Mouse (Mus musculus): ENCODE results near the gene Zpbp2. TPM values are rescaled to one million over a fixed set of nuclear protein-coding genes. Genes with fewer than 3 reads are reported as not detected.

Zpbp2 gene
- total RNA-seq, 2 experiments from 2014 or later = not detected

DNA sequence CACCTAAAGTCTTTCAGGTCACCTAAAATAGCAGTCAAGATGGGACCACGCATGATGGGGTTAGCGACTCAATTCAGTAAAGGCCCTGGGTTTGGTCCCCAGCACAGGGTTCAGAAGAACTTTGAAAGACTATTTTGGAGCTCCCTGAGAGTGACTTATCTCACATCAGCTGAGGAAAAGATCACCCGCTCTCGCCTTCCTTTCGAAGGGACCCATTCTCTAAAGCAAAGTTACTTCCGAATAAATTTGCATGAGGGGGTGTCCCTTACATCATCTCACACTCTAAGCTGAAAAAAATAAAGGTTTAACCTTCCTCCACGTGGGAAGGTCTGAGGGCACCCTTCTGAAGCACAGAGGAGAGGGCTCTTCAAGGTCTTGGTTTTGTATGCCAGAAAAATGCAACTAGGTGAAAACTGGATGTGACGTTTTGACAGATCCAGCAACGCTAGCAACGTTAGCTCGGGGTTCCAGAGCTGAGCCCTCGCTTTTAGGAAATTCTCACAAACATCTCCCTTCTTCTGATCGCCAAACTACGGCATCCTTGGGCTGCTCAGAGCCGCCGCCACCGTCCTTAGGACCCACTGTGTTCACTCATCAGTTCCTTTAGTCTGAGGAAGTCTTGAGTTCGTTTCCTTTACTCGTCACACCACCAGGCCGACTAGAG, 454 bp upstream of the Zpbp2 start:
- intact Hi-C loops (cut with DNase I) = no loop called here
- DNase-seq = no peak

DNA sequence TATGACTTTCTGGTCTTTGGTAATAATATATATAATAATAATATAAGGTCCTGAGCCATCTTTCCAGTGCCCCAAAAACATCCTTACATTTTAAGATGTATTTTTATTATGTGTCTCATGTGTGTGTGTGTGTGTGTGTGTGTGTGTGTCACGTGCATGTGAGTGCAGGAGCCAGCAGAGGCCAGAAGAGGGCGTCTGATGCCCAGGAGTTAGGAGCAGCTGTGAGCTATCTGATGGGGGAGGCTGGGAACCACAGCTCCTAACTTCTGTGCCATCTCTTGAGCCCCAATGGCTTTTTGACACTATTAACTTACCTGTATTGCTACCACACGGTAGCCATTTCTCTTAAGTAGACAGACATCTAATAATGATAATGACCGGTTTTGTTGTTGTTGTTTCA, 3.1 kb downstream of the Zpbp2 start:
- no peak for DNase-seq
- intact Hi-C loops (cut with DNase I) = no loop called here

DNA sequence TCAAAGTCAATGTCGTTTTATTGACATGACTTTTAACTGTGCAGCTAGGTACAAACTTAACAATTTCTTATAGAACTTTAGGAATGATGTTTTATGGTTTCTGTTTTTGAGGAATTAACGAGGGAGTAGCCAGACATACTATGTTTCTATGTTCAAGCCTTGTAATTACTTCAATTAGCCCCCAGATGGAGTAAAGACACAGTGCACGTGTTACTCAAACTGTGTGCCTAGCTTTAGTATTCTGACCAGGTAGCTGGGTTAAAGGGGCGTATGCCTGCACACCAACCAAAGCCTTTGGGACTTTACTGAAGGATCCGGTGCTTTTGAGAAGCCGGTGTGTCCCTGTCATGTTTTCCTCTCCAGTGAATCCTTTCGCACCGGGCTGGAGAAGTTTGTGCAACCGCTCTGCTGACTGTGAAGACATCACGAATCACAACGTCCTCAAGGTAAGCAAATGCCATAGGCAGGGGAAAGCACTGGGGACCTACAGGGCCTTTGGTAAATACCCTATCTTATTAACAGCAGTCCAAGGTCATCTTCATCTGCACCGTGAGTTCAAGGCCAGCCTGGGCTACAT, 4.3 kb downstream of the Zpbp2 start:
- intact Hi-C loops (cut with DNase I) = no loop called here
- DNase-seq = no peak

DNA sequence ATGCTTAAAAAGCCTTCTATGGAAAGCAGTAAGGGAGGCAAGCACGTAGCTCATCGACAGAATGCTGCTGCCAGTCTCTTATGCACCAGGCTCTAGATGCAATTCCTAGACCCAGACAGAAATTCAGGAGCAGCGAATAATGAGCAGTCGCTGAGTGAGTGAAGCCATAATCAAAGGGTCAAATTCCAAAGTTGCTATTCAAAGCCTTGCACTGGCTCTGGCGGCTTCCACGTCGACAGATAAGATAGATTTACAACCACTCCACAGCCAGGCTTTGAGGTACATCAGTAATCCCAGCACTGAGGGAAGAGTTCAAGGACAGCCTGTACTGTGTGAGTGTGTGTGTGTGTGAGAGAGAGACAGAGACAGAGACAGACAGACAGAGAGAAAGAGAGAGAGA, 10.0 kb downstream of the Zpbp2 start:
- no peak for DNase-seq
- intact Hi-C loops (cut with DNase I) = no loop called here

DNA sequence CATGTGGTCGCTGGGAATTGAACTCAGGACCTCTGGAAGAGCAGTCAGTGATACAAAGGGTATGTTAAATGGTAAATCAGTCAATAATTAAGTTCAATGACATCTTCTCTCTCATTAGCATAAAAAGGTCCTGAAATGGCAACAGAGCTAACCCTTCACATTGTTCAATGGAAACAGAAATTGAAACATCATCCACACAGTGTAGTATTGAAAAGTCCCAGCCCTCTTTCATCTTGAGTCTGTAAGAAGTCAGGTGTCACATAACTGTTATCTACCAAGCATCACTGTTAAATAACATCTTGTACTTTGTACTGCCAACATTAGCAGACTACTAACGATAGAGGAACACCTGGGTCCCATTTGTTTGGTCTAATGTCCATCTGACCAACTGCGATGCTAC, 12.1 kb downstream of the Zpbp2 start:
- DNase-seq = no peak
- intact Hi-C loops (cut with DNase I) = no loop called here

DNA sequence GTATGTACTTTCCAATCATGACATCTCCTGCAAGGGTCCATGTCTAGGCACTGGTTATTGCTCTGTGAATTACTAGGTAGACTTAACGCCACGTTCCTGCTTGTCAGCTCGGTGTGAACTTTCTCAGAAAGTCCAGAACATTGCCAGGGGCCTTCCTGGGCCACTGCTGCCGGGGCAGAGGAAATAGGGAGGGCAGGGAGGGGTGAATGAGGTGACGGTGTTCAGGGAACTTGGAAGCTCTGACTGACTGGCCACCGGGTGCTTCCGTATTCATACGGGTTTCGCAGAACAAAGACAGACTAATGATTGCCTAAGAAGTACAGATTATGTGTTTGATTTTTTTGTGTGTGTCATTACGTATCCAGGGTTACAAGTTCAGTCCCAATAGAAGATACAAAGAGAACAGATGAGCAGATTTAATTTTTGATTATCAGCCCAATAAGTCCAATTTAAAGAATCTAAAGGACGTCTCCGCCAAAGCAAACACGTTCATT, 13.1 kb downstream of the Zpbp2 start:
- intact Hi-C loops (cut with DNase I) = no loop called here
- DNase-seq = no peak

DNA sequence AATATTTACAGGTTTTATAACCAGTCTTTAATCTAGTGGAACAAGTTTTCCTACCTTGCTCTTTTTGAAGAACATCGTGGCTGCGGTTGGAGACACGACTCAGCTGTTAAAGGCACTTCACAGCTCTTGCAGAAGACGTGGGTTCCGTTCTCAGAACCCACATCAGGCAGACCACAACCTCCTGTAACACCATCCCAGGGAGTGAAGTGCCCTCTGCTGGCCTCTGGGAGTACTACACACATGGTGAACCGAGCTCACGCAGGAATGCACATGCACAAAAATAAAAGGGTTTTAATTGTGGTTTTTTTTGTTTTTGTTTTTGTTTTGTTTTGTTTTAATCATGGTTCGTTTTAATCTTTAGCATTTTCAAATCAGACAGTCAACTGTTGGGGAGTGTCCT, 17.4 kb downstream of the Zpbp2 start:
- no peak for DNase-seq
- intact Hi-C loops (cut with DNase I) = no loop called here

DNA sequence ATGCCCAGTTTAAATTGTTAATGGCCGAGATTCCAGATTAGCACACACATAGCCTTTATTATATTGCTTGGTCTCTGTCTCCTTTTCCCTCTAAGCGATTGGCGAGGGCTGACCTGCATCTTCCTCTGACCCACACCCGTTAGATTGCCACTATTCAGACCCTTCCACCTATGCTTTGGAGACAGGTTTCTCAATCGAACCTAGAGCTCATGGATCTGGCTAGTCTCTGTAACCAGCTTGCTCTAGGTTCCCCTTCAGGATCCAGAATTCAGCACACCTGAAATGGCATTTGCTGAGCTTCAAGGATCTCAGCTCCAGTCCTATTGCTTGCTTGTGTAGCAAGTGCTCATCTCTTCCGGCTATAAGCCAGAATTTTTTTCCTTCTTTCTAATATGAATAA, 18.6 kb downstream of the Zpbp2 start:
- intact Hi-C loops (cut with DNase I) = no loop called here
- no peak for DNase-seq

DNA sequence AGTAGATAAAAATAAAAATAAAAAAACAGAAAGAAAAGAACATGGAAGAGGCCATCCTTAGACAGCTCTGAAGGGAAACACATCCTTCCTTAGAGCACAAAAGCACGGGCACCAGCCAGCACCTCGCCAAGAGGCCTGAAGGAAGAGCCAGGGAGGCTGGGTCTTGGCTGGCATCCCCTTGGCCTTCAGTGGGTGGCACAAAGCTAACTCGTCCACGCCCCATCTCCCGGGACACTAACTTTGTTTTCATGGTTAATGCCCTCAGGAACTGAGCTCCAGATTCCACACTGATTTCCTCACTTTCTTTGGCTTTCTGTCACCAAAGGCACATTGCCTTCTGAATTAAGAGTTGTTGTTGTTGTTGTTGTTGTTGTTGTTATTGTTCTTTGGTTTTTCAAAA, 26.9 kb downstream of the Zpbp2 start:
- intact Hi-C loops (cut with DNase I) = no loop called here
- no peak for DNase-seq

DNA sequence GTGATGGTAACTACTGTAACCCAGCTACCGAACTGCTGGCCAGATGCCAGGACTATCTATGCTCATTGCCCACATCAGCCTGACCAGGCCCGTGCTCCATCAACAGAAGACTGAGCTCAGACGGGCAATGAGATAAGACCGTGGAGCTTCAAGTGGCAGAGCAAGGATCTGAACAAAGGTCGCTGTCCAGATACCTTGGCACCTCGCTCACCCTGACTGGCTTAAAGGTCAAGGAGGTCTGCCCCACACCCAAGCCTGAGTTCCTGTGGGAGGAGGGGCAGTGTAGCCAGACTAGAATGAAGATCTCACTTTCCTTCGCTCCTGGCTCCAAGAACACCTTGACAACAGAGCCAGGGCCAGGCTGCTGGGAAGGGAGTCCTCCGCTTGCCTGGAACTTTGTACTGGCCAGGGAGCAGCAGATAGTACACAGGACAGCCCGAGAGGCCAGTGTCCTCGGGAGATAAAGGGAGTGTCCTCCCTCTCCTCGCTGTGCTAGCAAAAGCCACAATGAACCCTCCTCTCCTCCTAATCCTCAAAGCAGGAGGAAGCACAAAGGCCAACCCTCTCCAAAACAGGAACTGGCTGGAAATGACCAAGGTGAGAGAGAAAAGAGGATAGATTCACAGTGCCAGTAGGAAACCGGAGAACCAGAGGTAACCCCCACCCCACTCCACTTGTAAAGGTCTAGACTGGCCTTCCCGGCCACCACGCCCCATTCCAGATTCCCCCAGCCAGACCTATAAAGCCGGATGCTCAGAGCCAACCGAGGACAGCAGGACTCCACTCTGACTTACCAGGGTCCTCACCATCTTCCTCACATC, 29.6 kb downstream of the Zpbp2 start:
- no peak for DNase-seq
- intact Hi-C loops (cut with DNase I) = no loop called here

DNA sequence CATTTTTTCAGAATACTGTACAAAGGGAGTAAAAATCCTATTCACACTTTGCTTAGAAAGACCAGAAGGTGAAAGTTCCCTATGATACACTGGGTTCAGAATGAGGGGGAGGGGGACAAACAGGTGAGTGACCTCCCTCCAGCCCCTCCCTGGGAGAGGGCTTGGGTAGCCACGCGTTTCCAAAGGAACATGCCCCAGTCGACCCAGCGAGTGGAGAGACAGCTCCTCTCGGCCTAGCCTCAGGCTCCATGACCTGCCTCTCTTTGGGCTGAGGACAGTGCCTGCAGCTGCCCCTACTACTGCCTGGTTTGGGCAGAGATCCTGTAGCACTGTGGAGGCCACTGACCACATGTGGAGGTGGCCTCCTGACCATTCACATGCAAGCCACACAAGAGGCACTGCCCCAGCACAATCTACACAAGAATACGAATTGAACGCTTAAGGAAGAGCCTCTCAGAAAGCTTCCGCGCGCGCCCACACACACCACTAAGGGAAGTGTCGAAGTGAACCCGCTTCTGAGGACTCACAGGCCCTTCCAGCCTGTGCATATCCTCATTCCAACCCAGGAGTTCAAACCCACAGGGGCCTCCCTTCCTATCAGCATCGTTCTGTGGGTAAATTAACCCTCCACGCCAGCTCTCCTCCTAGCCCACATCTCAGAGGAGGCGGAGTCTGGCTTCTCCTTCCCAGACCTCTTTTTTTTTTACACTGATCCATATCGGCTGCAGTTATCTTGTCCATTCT, 30.6 kb downstream of the Zpbp2 start:
- DNase-seq = no peak
- intact Hi-C loops (cut with DNase I) = no loop called here

DNA sequence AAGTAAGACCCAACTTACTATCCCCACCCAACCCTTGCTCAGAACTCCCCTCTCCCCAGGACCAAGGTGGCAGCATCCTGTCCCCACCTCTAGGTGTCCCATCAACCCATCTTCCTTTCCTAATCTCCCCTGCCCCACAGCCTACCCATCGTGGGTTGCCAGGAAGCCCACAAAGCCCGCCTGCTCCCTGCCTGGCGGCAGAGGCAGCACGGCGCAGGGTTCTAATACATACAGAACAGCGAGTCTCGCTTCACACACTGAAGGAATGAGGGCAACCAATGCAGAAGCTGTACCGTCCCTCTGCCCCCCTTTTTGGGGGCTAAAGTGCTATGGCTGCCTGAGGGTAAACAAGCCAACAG, 31.1 kb downstream of the Zpbp2 start:
- DNase-seq = no peak
- intact Hi-C loops (cut with DNase I) = no loop called here

DNA sequence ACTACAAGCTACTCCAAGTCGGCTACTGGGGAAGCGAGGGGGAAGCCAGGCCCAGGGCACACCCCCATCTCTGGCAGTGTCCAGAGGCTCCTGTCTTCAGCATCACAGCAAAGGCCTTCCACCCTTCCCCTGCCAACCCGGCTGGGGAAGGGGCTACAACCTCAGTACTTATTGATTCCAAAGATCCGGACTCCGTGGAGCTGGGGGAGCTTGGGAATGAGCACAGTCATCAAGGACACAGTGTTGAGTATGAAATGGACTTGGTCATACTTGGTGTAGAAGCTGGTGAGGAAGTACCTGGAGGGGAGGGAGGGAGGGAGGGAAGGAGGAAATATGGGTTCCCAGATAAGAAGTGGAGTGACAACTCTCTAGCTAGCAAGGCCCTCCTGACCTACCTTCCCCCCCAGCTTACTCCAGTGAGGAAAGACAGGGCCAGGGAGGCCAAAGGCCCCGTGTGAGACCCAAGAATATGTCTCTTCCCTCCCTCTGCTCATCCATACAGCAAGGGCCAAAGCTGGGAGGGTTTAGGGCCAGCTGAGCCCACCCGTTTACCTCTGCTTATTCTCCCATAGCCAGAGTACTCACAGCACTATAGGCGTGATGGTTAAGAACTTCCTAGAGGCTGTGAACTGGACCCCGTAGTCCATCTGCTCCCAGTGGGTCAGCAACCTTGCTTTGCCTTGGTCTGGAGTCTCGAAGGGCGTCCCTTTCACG, 31.8 kb downstream of the Zpbp2 start:
- no peak for DNase-seq
- intact Hi-C loops (cut with DNase I) = no loop called here

DNA sequence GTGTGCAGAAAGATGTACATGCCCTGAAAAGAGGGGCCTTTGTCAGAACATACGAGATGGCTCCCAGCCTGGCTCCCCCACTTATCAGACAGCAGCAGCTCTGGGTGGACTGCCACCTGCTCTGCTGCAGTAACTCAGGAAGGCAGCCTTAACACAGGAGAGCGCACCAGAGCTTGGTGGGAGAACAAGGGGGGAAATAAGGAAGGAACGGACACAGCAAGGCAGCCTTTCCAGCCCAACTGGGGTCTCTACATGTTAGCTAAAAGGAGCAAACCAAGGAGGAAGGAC, 32.3 kb downstream of the Zpbp2 start:
- DNase-seq = no peak
- intact Hi-C loops (cut with DNase I) = no loop called here

DNA sequence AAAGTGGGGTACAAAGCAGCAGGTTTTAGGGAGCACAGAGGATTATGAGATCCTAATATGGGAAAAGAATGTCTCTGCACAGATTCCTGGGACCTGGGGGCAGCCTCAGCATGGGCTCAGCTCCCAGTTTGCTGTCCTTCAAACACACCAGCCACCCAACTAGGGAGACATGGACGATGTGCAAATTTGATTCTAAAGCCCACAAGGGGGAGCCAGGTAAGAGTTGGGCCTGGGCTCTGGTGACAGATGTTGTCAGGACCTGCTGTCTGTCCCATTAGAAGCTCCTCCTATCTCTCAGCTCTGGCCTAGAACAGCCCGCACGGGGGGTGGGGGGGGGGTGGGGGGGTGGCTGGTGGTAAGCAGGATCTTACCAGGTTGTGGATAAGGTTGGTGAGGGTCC, 32.7 kb downstream of the Zpbp2 start:
- no peak for DNase-seq
- intact Hi-C loops (cut with DNase I) = no loop called here

DNA sequence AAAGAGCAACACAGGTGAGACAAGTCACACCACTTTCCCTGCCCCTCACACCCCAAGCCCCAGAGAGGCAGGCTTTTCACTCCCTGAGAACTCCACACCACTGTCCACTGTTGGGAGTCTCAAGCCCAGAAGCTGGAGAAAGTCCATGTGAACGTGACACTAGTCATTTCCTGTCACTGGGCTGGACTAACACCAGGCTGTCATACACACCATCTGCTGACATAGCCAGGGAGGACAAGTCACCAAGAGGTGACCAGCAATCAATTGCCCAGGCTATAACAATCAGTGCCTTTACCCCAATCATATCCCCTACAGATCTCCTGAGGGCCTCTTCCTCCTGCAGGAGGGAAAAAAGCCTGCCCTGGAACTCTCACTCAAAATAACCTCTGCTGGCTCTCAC, 33.2 kb downstream of the Zpbp2 start:
- intact Hi-C loops (cut with DNase I) = no loop called here
- DNase-seq = no peak

DNA sequence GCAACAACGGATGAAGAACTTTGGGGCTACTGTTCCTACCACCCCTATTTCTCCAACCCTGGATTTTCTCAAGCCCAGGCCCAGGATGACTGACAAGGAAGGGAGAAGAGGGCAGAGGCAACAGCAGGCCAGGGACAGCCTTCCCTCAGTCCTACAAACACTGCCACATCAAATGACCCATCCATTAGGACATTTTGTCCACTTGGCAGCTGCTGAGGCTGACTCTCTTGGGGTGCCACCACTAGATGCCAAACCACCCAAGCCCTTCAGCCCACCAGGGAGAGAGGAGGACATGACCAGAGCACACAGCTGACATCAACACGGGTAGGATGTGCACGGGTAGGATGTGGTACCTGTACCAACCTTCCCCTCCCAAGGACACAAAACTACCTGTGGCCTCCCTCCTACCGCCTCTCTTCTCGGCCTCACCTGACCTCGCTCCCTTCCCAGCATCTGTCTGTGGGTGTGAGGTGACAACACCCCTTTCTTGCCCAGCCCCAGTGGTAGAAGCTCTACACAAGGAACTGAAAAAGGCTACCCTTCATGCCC, 33.8 kb downstream of the Zpbp2 start:
- DNase-seq = no peak
- intact Hi-C loops (cut with DNase I) = no loop called here

DNA sequence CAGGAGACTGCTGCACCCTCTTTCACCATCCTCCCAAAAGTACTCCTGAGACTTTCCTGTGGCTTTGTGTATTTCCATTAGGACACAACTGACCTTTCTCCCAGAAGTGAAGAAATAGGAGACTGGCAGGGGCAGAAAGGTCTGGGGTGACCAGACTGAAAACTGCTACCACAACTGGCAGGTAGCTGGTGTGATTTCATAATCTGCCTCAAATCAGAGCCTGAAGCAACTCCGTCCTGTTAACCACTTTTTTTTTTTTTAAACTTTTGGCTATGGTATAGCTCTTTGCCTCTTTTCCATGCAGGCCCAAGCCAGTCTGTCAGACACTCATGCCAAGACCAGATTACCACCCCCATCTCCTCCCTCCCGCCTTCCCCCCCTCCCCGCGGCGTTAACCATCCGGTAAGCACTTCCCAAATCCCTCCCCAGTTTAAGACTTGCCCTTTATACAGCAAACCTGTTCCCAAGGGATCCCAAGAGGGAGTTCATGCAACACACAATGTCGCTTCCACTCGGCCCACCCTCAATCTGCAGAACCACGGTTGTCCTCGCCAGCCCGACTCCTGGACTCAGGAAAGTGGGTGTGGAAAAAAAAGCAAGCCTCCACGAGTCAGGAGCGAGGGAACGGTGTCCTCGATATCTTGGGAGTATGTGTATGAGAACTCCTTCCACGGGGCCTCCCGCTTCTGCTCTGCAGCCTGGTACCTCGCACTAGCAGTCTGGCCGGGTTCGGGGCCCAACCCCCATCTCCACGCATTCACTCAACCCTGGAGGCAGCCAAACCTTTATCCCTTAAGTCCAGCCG, 35.4 kb downstream of the Zpbp2 start:
- intact Hi-C loops (cut with DNase I) = no loop called here
- peak in 1 of 2 experiments; percentile 31 for DNase-seq

DNA sequence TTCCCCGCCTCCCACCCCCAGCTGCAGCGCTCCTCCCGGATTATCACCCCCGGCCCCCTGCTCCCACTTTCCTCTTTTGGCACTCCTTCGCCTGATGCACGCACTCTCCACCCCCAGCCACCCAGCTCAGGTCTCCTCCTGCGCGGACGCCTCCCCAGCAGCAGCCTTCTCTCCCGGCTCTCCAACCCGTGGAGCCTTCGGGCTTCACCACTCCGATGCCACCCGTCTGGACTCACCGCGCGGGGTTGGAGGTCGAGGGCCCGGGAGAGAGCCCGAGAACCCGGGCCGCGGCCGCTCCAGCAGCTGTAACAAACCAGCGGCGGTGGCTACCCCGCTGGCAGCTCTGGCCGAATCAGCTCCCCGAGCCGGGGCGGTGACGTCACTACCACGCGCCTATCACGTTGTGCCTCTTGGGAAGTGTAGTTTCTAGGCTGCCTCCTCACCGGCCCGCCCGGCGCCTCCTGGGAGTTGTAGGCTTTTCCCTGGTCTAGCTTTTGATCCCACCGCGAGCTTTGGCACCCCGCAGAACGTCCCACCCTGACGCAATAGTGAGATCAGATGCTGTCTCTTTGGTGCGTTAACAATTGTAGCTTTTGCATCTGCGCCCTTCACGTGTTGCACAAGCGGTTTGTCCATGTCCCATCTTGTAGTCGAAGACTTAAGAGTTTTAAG, 36.1 kb downstream of the Zpbp2 start, which contains the start of gene Ormdl3:
TSS of gene Ormdl3 (minus strand) at position 477 of the 672 bp plus-strand sequence.
- intact Hi-C loops (cut with DNase I) = no loop called here

More for the DNA sequence above, 36.1 kb downstream of the Zpbp2 start, which contains the start of gene Ormdl3:
- peak; percentile 97 to 98 for DNase-seq

Data from gastrocnemius, postnatal 36 days (tissue).